Mouse (Mus musculus) stomach, embryonic 16.5 days (tissue): ENCODE measurements at regions not wholly inside any gene's neighbourhood (a gene's known extent, or its start where the extent isn't known, plus 50 kb on each side); places are given as distances from the start of the nearest gene placed in this dataset.

Experiments used
- ATAC-seq: fragments of 200-750 bp; cut with Nextera tagmentation; 2 replicates; pipeline ENCODE4 v1.8.0; 2017; ENCODE audit warnings: moderate number of reproducible peaks, moderate TSS enrichment; ENCODE audit not compliant: insufficient read depth, low FRiP score
- H3K27ac ChIP-seq: fragments of 300-500 bp; sonication (generic); 2 replicates; pipeline ENCODE4 v1.5.1; 2014; ENCODE audit warnings: low read length
- H3K27me3 ChIP-seq: fragments of 300-500 bp; sonication (generic); 2 replicates; pipeline ENCODE4 v1.6.1; 2014; ENCODE audit warnings: low read length, control low read depth, mixed read lengths; ENCODE audit not compliant: control insufficient read depth, insufficient read depth
- H3K36me3 ChIP-seq: fragments of 300-500 bp; sonication (generic); 2 replicates; pipeline ENCODE4 v1.6.1; 2014; ENCODE audit warnings: low read length; ENCODE audit not compliant: control insufficient read depth, insufficient read depth
- H3K4me1 ChIP-seq: fragments of 300-500 bp; sonication (generic); 2 replicates; pipeline ENCODE4 v1.6.1; 2014; ENCODE audit warnings: low read length, control low read depth, mixed read lengths; ENCODE audit not compliant: control insufficient read depth, insufficient read depth
- H3K4me2 ChIP-seq: fragments of 300-500 bp; sonication (generic); 2 replicates; pipeline ENCODE4 v1.6.1; 2014; ENCODE audit warnings: low read depth, low read length, mixed read lengths
- H3K4me3 ChIP-seq: fragments of 300-500 bp; sonication (generic); replicated peaks from 2 replicates; pipeline ENCODE4 v1.5.1; 2014; ENCODE audit warnings: mild to moderate bottlenecking, low read length
- H3K9ac ChIP-seq: fragments of 300-500 bp; sonication (generic); 2 replicates; pipeline ENCODE4 v1.6.1; 2014; ENCODE audit warnings: low read length
- H3K9me3 ChIP-seq: fragments of 300-500 bp; sonication (generic); replicated peaks from 2 replicates; pipeline ENCODE4 v1.6.1; 2016; ENCODE audit warnings: low read length, control low read depth; ENCODE audit not compliant: control insufficient read depth
- WGBS: fragments of 180-500 bp; shearing (Covaris S2); extraction: QIAGEN DNeasy Blood & Tissue Kit; methylation state at CpG from one replicate; pipeline ENCODE4 v1.1.7; 2014; 5-methylcytosine and 5-hydroxymethylcytosine counted together

DNA sequence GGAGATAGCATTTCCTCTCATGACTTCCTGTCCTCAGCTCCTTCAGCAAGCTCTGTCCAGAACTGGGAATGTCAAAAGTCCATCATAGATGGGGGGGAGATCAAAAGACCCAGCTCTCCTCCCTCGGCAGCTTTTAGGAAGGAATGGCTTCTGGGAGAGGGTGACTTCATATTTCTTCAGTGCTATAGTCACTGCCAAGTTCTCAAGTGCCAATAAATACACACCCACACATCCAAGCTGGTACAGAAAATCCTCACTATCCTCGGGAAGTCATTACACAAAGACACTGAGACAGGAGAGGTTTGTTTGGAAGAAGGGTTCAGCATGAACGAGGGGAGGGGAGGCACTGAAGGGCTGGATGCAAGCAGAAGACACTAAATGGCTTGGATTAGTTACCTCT is 502.0 kb downstream of the Irx1 start:
- Histone ChIP-seq H3K9ac (no peak overlapping the region), H3K27ac (no peak overlapping the region), H3K27me3 (0 out of 2 replicates have a peak, but pooled peaks cover 5% of the 10 kb centered on the region), H3K4me3 (no peak overlapping the region), H3K9me3 (no peaks in the 10 kb centered on the region), H3K4me2 (no peak overlapping the region), H3K36me3 (no peaks in the 10 kb centered on the region), H3K4me1 (no peaks in the 10 kb centered on the region)
- WGBS, result 41% methylated on average over 3 of the region's 3 CpGs
- ATAC-seq, result no peak

DNA sequence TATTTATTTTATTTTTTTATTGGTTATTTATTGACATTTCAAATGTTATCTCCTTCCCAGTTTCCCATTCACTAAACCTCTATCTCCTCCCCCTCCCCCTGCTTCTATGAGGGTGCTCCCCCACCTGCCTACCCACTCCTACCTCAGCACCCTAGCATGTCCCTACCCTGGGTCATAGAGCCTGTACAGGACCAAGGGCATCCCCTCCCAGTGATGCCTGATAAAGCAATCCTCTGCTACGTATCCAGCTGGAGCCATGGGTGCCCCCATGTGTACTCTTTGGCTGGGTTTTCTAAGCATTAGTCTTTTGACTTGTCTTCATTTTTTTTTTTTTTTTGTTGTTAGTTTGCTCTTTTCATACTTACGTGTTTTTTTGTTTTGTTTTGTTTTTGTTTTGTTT is 502.9 kb downstream of the Irx1 start:
- Histone ChIP-seq H3K36me3 (no peaks in the 10 kb centered on the region), H3K4me3 (no peak overlapping the region), H3K4me1 (no peaks in the 10 kb centered on the region), H3K27me3 (0 out of 2 replicates have a peak, but pooled peaks cover 5% of the 10 kb centered on the region), H3K4me2 (no peak overlapping the region), H3K9ac (no peak overlapping the region), H3K27ac (no peak overlapping the region), H3K9me3 (no peaks in the 10 kb centered on the region)
- 76% methylated on average over 2 of the region's 2 CpGs for WGBS
- no peak for ATAC-seq

DNA sequence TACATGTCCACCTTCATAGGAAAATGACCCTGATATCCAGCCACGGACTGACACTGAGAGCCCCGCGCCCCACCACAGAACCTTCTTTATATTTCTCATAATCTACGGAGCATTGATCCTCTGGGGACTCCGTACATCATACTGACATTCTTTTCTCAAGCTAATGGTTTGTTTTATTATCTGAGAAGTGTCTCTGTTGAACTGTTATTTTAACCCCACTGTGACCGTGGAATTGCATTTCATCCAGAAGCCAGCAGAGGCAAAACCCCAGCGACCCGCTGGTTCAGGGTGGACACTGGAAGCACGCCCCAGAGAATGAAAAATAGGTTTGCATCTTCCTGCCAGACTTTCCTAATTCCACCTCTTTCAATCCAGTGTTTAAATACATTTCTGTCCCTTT is 503.4 kb downstream of the Irx1 start:
- Histone ChIP-seq H3K27me3 (0 out of 2 replicates have a peak, but pooled peaks cover 5% of the 10 kb centered on the region), H3K36me3 (no peaks in the 10 kb centered on the region), H3K4me2 (no peak overlapping the region), H3K9me3 (no peaks in the 10 kb centered on the region), H3K4me3 (no peak overlapping the region), H3K4me1 (no peaks in the 10 kb centered on the region), H3K9ac (no peak overlapping the region), H3K27ac (no peak overlapping the region)
- ATAC-seq, result no peak
- WGBS, result 47% methylated on average over 9 of the region's 9 CpGs

DNA sequence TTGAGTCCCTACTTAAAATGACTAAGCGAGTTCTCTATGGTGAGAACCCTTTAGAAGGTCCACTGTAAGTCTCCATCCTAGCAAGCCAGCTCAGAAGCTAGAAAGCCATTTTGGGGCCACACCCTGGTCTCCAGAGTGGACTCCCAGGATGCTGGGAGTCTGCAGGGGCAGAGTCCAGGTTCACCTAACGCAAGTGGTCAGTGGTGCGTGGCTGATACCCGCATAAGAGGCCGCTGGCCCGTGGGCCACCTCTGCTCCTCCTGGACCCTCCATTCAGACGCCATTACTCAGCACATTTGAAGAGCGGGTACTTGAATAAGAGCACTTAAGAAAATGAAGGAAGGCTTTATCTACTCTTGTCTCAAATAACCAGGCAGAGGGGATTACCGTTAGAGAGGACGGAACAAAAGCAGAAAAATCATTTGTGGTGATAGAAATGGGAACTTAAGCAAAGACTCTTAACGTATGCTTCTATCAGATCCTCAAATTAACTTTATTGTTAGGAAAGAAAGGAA is 504.4 kb downstream of the Irx1 start:
- peak overlapping the region; percentile 46; the same call in 1 of the 2 replicates for H3K4me2 ChIP-seq
- WGBS, result 40% methylated on average over 11 of the region's 11 CpGs
- no peaks in the 10 kb centered on the region for H3K9me3 ChIP-seq
- no peak overlapping the region for H3K27ac ChIP-seq
- H3K4me3 ChIP-seq, result peak overlapping the region; percentile 12; the same call in 1 of the 2 replicates
- 0 out of 2 replicates have a peak overlapping the region, but pooled peaks have one; percentile 19 for H3K9ac ChIP-seq
- H3K4me1 ChIP-seq, result no peaks in the 10 kb centered on the region
- no peaks in the 10 kb centered on the region for H3K36me3 ChIP-seq
- no peak for ATAC-seq
- 0 out of 2 replicates have a peak, but pooled peaks cover 5% of the 10 kb centered on the region for H3K27me3 ChIP-seq

DNA sequence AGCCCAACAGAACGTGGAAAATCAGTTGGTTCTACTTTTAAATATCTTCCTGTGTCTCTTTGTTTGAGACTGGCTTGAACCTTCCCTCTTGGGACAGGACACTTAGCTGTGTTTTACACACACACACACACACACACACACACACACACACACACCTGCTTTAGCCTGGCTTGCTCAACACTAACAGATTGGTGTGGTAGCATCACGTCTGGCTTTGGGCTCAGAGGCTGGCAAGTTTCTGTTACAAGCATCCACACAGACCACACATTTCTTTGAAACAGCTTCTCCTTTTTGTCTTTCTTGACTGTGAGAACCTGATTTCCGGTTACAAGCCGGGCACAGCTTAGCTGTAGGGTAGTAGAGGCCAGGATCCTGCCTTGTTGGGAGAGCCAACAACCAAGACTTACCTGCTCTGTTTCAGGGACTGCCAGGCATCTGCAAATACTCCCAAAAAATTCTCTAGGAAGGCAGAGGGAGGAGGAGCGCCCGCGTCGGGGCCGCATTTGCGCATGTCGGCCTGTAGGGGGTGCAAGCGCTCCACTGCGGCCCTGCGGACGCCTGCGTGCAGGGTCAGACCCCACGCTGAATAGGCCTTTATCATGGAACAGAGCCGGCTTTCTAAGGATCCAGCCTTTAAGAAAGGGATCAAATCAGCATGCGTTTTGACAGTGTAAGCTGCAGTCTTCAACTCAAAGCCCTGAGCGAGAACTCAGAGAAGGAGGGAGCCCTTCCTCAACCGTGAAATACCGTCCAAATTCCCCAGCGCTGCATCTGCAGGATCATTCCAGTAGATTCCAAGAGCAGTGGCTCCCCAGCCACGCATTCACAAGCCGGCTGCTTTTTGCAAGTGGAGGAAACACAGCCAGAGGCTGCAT is 505.2 kb downstream of the Irx1 start:
- WGBS, result 4% methylated on average over 25 of the region's 25 CpGs
- no peak overlapping the region for H3K27ac ChIP-seq
- peak overlapping the region; percentile 12; the same call in 1 of the 2 replicates for H3K4me3 ChIP-seq
- no peak for ATAC-seq
- no peaks in the 10 kb centered on the region for H3K9me3 ChIP-seq
- peak overlapping the region; percentile 46 for H3K4me2 ChIP-seq
- H3K36me3 ChIP-seq, result no peaks in the 10 kb centered on the region
- H3K4me1 ChIP-seq, result no peaks in the 10 kb centered on the region
- 0 out of 2 replicates have a peak overlapping the region, but pooled peaks have one; percentile 19 for H3K9ac ChIP-seq
- H3K27me3 ChIP-seq, result 0 out of 2 replicates have a peak, but pooled peaks cover 5% of the 10 kb centered on the region

DNA sequence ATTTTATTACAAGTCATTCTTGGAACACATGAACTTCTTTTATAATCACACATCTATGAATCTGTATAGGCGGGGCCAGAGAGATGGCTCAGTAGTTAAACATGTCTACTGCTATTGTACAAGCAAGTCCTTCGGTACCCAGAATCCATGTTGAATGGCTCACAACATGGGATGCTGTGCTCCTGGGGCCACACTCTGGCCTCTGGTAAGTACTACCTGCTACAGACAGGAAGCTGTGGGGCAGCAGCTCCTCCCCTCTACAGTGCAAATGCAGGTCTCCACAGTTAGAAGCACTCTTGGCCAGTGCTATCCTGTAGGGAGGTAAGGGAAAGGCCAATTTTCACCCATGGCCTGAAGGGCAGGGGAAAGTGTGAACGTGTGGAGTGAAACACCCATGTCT is 506.0 kb downstream of the Irx1 start:
- WGBS, result 73% methylated on average over 3 of the region's 3 CpGs
- no peak for ATAC-seq
- Histone ChIP-seq H3K9ac (no peak overlapping the region), H3K4me2 (no peak overlapping the region), H3K4me3 (no peak overlapping the region), H3K9me3 (no peaks in the 10 kb centered on the region), H3K4me1 (no peaks in the 10 kb centered on the region), H3K27ac (no peak overlapping the region), H3K27me3 (0 out of 2 replicates have a peak, but pooled peaks cover 5% of the 10 kb centered on the region), H3K36me3 (no peaks in the 10 kb centered on the region)

DNA sequence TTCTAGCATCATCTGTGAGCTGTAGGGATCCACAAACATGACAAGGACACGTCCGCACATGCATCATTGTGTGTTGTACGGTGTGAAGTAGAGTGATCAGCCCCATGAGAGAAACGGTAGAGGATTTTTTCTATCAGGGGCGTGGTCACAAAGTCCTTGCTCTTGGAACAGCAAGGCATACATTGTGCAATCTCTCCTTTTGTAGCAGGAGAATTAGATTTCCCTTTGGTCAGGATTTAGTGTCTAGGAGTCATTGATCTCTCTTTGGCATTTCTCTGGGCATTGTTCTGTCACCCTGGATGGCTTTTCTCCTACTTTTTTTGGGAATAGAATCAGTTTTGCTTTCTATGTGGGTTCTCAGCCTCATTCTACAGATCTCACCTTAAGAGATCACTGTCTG is 511.3 kb downstream of the Irx1 start:
- Histone ChIP-seq H3K27me3 (no peaks in the 10 kb centered on the region), H3K36me3 (no peaks in the 10 kb centered on the region), H3K4me1 (no peaks in the 10 kb centered on the region), H3K4me3 (no peak overlapping the region), H3K9ac (no peak overlapping the region), H3K9me3 (no peaks in the 10 kb centered on the region), H3K4me2 (no peak overlapping the region), H3K27ac (no peak overlapping the region)
- ATAC-seq, result no peak
- 73% methylated on average over 5 of the region's 5 CpGs for WGBS

DNA sequence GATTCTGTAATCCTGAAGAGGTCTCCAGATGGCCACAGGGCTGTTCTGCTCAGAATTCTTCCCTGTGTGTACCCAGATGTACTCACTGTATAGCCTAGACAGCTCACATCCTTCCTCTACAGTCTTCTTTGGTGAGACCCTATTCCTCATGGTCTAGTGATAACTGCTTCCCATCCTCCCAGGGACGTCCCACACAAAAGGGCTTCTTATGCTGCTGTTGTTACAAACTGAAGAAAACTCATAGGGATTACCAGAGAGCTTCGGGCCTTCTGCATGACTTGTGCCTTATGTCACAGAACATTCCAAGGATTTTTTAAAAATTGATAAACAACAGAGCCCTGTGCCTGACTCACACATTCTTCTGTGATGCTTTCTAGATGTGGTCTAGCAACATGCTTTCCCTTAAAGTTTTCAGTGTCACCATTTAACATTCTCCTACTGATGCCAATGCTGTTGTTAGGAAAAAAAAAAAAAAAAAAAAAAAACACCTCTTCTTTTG is 525.9 kb downstream of the Irx1 start:
- no peak for ATAC-seq
- no peak overlapping the region for H3K9ac ChIP-seq
- H3K4me1 ChIP-seq, result no peaks in the 10 kb centered on the region
- H3K9me3 ChIP-seq, result no peaks in the 10 kb centered on the region
- H3K4me2 ChIP-seq, result no peak overlapping the region
- H3K27me3 ChIP-seq, result no peaks in the 10 kb centered on the region
- no peak overlapping the region for H3K27ac ChIP-seq
- WGBS, result 25% methylated on average over 2 of the region's 2 CpGs
- H3K4me3 ChIP-seq, result no peak overlapping the region
- H3K36me3 ChIP-seq, result no peaks in the 10 kb centered on the region
